Mouse (Mus musculus) heart, adult 18-20 months (tissue): ENCODE data around the gene Spata31d1b. TPM values are rescaled to one million over a fixed set of nuclear protein-coding genes. Genes with fewer than 3 reads are reported as not detected.
A peak's percentile ranks its signal among the peaks of the same experiment; 100 is the strongest.
"Not testable (repeated sequence)": the region's sequence is repeated elsewhere in the genome, so short reads cannot be mapped to it uniquely, and the experiment has no call there.

ENCODE experiments used
- DNase-seq, 2 experiments: peaks; one replicate each; pipeline ENCODE4 v3.0.0; 2021 to 2022; ENCODE audit warnings: mixed read lengths in 1 of 2
- total RNA-seq, 2 experiments: library from RNA; stranded (reverse); gene quantifications; 2 replicates each; pipeline ENCODE4 v1.2.3; 2021

Spata31d1b gene
- total RNA-seq, 2 experiments from 2014 or later = 0.05 TPM; not detected in 1

- DNase-seq = no peak
Observed at GRCm38 (mm10) chr13:59695781-59696180, 16.3 kb upstream of the Spata31d1b start.

GRCm38 (mm10) chr13:59699131-59699530 lies 13.0 kb upstream of the Spata31d1b start:
- DNase-seq = no peak

GRCm38 (mm10) chr13:59700137-59700536 lies 11.9 kb upstream of the Spata31d1b start:
- DNase-seq = not testable (repeated sequence)

GRCm38 (mm10) chr13:59703514-59703913 lies 8.6 kb upstream of the Spata31d1b start:
- DNase-seq = no peak

- DNase-seq = peak; percentile 16 to 23
Observed at GRCm38 (mm10) chr13:59704562-59704961, 7.5 kb upstream of the Spata31d1b start.

- DNase-seq = no peak
Observed at GRCm38 (mm10) chr13:59710230-59710629, 1.9 kb upstream of the Spata31d1b start, which contains the start of gene Spata31d1a. Gene Spata31d1a (minus strand): TSS chr13:59710330.

GRCm38 (mm10) chr13:59713710-59714109 lies 1.6 kb downstream of the Spata31d1b start:
- no peak for DNase-seq

- DNase-seq = peak; percentile 26 to 67
Observed at GRCm38 (mm10) chr13:59718857-59719440, 6.9 kb downstream of the Spata31d1b start.

GRCm38 (mm10) chr13:59719475-59719874 lies 7.4 kb downstream of the Spata31d1b start:
- DNase-seq = no peak

- not testable (repeated sequence) for DNase-seq
Observed at GRCm38 (mm10) chr13:59722089-59722488, 10.0 kb downstream of the Spata31d1b start.

GRCm38 (mm10) chr13:59726139-59726867 lies 14.2 kb downstream of the Spata31d1b start:
- DNase-seq = no peak

GRCm38 (mm10) chr13:59728378-59729093 lies 16.5 kb downstream of the Spata31d1b start:
- DNase-seq = peak; percentile 82 to 89

- DNase-seq = no peak
Observed at GRCm38 (mm10) chr13:59731652-59732051, 19.6 kb downstream of the Spata31d1b start, which contains the start of gene Spata31d1d. Gene Spata31d1d (minus strand): TSS chr13:59731752.

- DNase-seq = no peak
Observed at GRCm38 (mm10) chr13:59733936-59734335, 21.9 kb downstream of the Spata31d1b start.

GRCm38 (mm10) chr13:59734347-59734746 lies 22.3 kb downstream of the Spata31d1b start:
- not testable (repeated sequence) for DNase-seq

GRCm38 (mm10) chr13:59735190-59735589 lies 23.1 kb downstream of the Spata31d1b start:
- DNase-seq = no peak

- no peak for DNase-seq
Observed at GRCm38 (mm10) chr13:59738455-59738854, 26.4 kb downstream of the Spata31d1b start.

- DNase-seq = no peak
Observed at GRCm38 (mm10) chr13:59739397-59739796, 27.3 kb downstream of the Spata31d1b start.

- DNase-seq = peak; percentile 76
Observed at GRCm38 (mm10) chr13:59741096-59741495, 29.0 kb downstream of the Spata31d1b start.

- DNase-seq = peak in 1 of 2 experiments; percentile 50
Observed at GRCm38 (mm10) chr13:59741697-59742096, 29.6 kb downstream of the Spata31d1b start.

GRCm38 (mm10) chr13:59745462-59745861 lies 33.4 kb downstream of the Spata31d1b start:
- no peak for DNase-seq

GRCm38 (mm10) chr13:59746164-59746563 lies 34.1 kb downstream of the Spata31d1b start:
- DNase-seq = no peak

GRCm38 (mm10) chr13:59746711-59747110 lies 34.6 kb downstream of the Spata31d1b start, which contains the start of gene 1700014D04Rik:
Gene 1700014D04Rik (minus strand): TSS chr13:59746752.
- DNase-seq = no peak
